Mouse (Mus musculus): ENCODE measurements around the gene Mylk.
A peak's percentile ranks its signal among the peaks of the same experiment; 100 is the strongest.
"Not testable (repeated sequence)": the region's sequence is repeated elsewhere in the genome, so short reads cannot be mapped to it uniquely, and the experiment has no call there.

Gene Mylk

GRCm38 (mm10) chr16:34770127-34770526, 25.1 kb downstream of the Mylk start:
- DNase-seq (ENCODE audit: low spot score), result no peak

GRCm38 (mm10) chr16:34772445-34773032, 27.5 kb downstream of the Mylk start:
- no peak for DNase-seq (ENCODE audit: low spot score)

GRCm38 (mm10) chr16:34782442-34782841, 37.4 kb downstream of the Mylk start:
- no peak for DNase-seq (ENCODE audit: low spot score)

- peak; percentile 66 for DNase-seq (ENCODE audit: low spot score)
Observed at GRCm38 (mm10) chr16:34783536-34783935, 38.5 kb downstream of the Mylk start.

- DNase-seq (ENCODE audit: low spot score), result peak; percentile 67
Observed at GRCm38 (mm10) chr16:34784675-34785074, 39.7 kb downstream of the Mylk start.

- no peak for DNase-seq (ENCODE audit: low spot score)
Observed at GRCm38 (mm10) chr16:34792555-34792954, 47.5 kb downstream of the Mylk start.

- DNase-seq (ENCODE audit: low spot score), result peak; percentile 70
Observed at GRCm38 (mm10) chr16:34793000-34793399, 48.0 kb downstream of the Mylk start.

- no peak for DNase-seq (ENCODE audit: low spot score)
Observed at GRCm38 (mm10) chr16:34801222-34801621, 56.2 kb downstream of the Mylk start.

GRCm38 (mm10) chr16:34804286-34805010, 59.4 kb downstream of the Mylk start:
- no peak for DNase-seq (ENCODE audit: low spot score)

GRCm38 (mm10) chr16:34806883-34807767, 62.1 kb downstream of the Mylk start:
- peak; percentile 71 for DNase-seq (ENCODE audit: low spot score)

- no peak for DNase-seq (ENCODE audit: low spot score)
Observed at GRCm38 (mm10) chr16:34807768-34808275, 62.8 kb downstream of the Mylk start.

GRCm38 (mm10) chr16:34812165-34812564, 67.2 kb downstream of the Mylk start:
- DNase-seq (ENCODE audit: low spot score), result no peak

GRCm38 (mm10) chr16:34813161-34813560, 68.2 kb downstream of the Mylk start:
- DNase-seq (ENCODE audit: low spot score), result not testable (repeated sequence)

- no peak for DNase-seq (ENCODE audit: low spot score)
Observed at GRCm38 (mm10) chr16:34813570-34813969, 68.6 kb downstream of the Mylk start.

- no peak for DNase-seq (ENCODE audit: low spot score)
Observed at GRCm38 (mm10) chr16:34814612-34815011, 69.6 kb downstream of the Mylk start.

- DNase-seq (ENCODE audit: low spot score), result no peak
Observed at GRCm38 (mm10) chr16:34816548-34816947, 71.5 kb downstream of the Mylk start.

GRCm38 (mm10) chr16:34825111-34825744, 80.2 kb downstream of the Mylk start:
- DNase-seq (ENCODE audit: low spot score), result no peak

- no peak for DNase-seq (ENCODE audit: low spot score)
Observed at GRCm38 (mm10) chr16:34834477-34834876, 89.5 kb downstream of the Mylk start.

- DNase-seq (ENCODE audit: low spot score), result peak; percentile 45
Observed at GRCm38 (mm10) chr16:34839004-34839703, 94.1 kb downstream of the Mylk start.

GRCm38 (mm10) chr16:34839704-34840331, 94.8 kb downstream of the Mylk start:
- DNase-seq (ENCODE audit: low spot score), result peak; percentile 91

GRCm38 (mm10) chr16:34844783-34845182, 99.8 kb downstream of the Mylk start:
- DNase-seq (ENCODE audit: low spot score), result no peak

Measured in adipocyte (in vitro differentiated cells).